Mouse (Mus musculus): ENCODE data around the gene Gm21319. TPM values are rescaled to one million over a fixed set of nuclear protein-coding genes. Genes with fewer than 3 reads are reported as not detected.
"Not testable (repeated sequence)": the region's sequence is repeated elsewhere in the genome, so short reads cannot be mapped to it uniquely, and the experiment has no call there.

The Gm21319 gene
- not detected in 2 replicates for total RNA-seq (2017)

- not testable (repeated sequence) for ATAC-seq (replicated peaks in 1 of 2; ENCODE audit: insufficient read depth in 1 of 2, low FRiP score in 2 of 2, low TSS enrichment in 1 of 2, low read depth in 1 of 2, poor library complexity in 2 of 2, severe bottlenecking in 2 of 2)
Measured at GRCm38 (mm10) chr12:87775655-87776054, at the start of gene Gm21319. TSS of gene Gm21319 (minus strand) at chr12:87775755.

- ATAC-seq (replicated peaks in 1 of 2; ENCODE audit: insufficient read depth in 1 of 2, low FRiP score in 2 of 2, low TSS enrichment in 1 of 2, low read depth in 1 of 2, poor library complexity in 2 of 2, severe bottlenecking in 2 of 2), result not testable (repeated sequence)
Measured at GRCm38 (mm10) chr12:87816277-87816676, 40.7 kb upstream of the Gm21319 start, which contains the start of gene BB287469. TSS of gene BB287469 (plus strand) at chr12:87816577.

- ATAC-seq (replicated peaks in 1 of 2; ENCODE audit: insufficient read depth in 1 of 2, low FRiP score in 2 of 2, low TSS enrichment in 1 of 2, low read depth in 1 of 2, poor library complexity in 2 of 2, severe bottlenecking in 2 of 2), result not testable (repeated sequence)
Measured at GRCm38 (mm10) chr12:87797971-87798370, 22.4 kb upstream of the Gm21319 start.

- ATAC-seq (replicated peaks in 1 of 2; ENCODE audit: insufficient read depth in 1 of 2, low FRiP score in 2 of 2, low TSS enrichment in 1 of 2, low read depth in 1 of 2, poor library complexity in 2 of 2, severe bottlenecking in 2 of 2), result not testable (repeated sequence)
Measured at GRCm38 (mm10) chr12:87795212-87795611, 19.7 kb upstream of the Gm21319 start, which contains the start of gene Gm21936. TSS of gene Gm21936 (plus strand) at chr12:87795512.

Other genes starting within 250 kb of the Gm21319 start
- not detected in 2 replicates for gene Oog1, start 173.1 kb downstream of the Gm21319 start, total RNA-seq (2017)
- gene Gm4027, start 156.9 kb downstream of the Gm21319 start, total RNA-seq (2017), result not detected in 2 replicates
- not detected in 2 replicates for gene Gm16381, start 131.1 kb downstream of the Gm21319 start, total RNA-seq (2017)
- gene Gm21936, start 19.8 kb upstream of the Gm21319 start, total RNA-seq (2017), result not detected in 2 replicates
- gene BB287469, start 40.8 kb upstream of the Gm21319 start, total RNA-seq (2017), result not detected in 2 replicates
- not detected in 2 replicates for gene Gm2001, start 66.6 kb upstream of the Gm21319 start, total RNA-seq (2017)
- not detected in 2 replicates for gene Gm2016, start 98.3 kb upstream of the Gm21319 start, total RNA-seq (2017)
- not detected in 2 replicates for gene Gm2022, start 119.6 kb upstream of the Gm21319 start, total RNA-seq (2017)
- not detected in 2 replicates for gene Gm2035, start 144.1 kb upstream of the Gm21319 start, total RNA-seq (2017)
- not detected in 2 replicates for gene Gm2042, start 178.3 kb upstream of the Gm21319 start, total RNA-seq (2017)
- gene Gm2075, start 236.1 kb upstream of the Gm21319 start, total RNA-seq (2017), result not detected in 2 replicates
- not detected in 2 replicates for gene Gm6803, start 243.0 kb upstream of the Gm21319 start, total RNA-seq (2017)